Mouse (Mus musculus): ENCODE data around the gene Zfp148. TPM values are rescaled to one million over a fixed set of nuclear protein-coding genes. Genes with fewer than 3 reads are reported as not detected.
"Not testable (repeated sequence)": the region's sequence is repeated elsewhere in the genome, so short reads cannot be mapped to it uniquely, and the experiment has no call there.

Gene Zfp148
- total RNA-seq, 1 experiment from 2014 or later = 32.5 TPM

GRCm38 (mm10) chr16:33441065-33441464 is 60.4 kb downstream of the Zfp148 start:
- no peak for ATAC-seq (replicated peaks; ENCODE audit: insufficient number of reproducible peaks, low FRiP score, low TSS enrichment, poor library complexity, severe bottlenecking)

DNA sequence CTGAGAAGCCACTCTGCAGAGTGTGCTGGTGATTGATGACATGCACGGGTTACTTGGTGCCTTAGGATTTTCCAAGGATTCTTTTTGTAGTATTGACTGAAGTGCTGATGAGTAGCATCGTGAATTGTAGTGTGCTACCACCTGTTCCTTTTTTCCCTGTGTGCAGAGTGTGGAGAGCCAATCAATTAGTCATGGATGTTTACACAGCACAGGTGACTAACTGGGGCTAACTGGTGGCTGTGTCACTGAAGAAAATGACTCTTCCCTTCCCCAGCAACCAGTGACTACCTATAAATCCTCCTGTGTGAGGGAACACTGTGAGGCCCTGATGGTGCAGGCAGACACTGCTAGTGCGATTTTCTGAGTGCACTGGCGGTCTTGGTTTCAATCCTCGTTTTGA is 66.2 kb downstream of the Zfp148 start:
- ATAC-seq (replicated peaks; ENCODE audit: insufficient number of reproducible peaks, low FRiP score, low TSS enrichment, poor library complexity, severe bottlenecking) = no peak

GRCm38 (mm10) chr16:33453826-33454225 is 73.2 kb downstream of the Zfp148 start:
- ATAC-seq (replicated peaks; ENCODE audit: insufficient number of reproducible peaks, low FRiP score, low TSS enrichment, poor library complexity, severe bottlenecking) = no peak

- ATAC-seq (replicated peaks; ENCODE audit: insufficient number of reproducible peaks, low FRiP score, low TSS enrichment, poor library complexity, severe bottlenecking) = no peak
Observed at GRCm38 (mm10) chr16:33454306-33454705, 73.7 kb downstream of the Zfp148 start.

- ATAC-seq (replicated peaks; ENCODE audit: insufficient number of reproducible peaks, low FRiP score, low TSS enrichment, poor library complexity, severe bottlenecking) = no peak
Observed at GRCm38 (mm10) chr16:33455263-33455910, 74.8 kb downstream of the Zfp148 start.

GRCm38 (mm10) chr16:33459101-33459500 is 78.5 kb downstream of the Zfp148 start:
- no peak for ATAC-seq (replicated peaks; ENCODE audit: insufficient number of reproducible peaks, low FRiP score, low TSS enrichment, poor library complexity, severe bottlenecking)

GRCm38 (mm10) chr16:33461416-33461815 is 80.8 kb downstream of the Zfp148 start:
- no peak for ATAC-seq (replicated peaks; ENCODE audit: insufficient number of reproducible peaks, low FRiP score, low TSS enrichment, poor library complexity, severe bottlenecking)

DNA sequence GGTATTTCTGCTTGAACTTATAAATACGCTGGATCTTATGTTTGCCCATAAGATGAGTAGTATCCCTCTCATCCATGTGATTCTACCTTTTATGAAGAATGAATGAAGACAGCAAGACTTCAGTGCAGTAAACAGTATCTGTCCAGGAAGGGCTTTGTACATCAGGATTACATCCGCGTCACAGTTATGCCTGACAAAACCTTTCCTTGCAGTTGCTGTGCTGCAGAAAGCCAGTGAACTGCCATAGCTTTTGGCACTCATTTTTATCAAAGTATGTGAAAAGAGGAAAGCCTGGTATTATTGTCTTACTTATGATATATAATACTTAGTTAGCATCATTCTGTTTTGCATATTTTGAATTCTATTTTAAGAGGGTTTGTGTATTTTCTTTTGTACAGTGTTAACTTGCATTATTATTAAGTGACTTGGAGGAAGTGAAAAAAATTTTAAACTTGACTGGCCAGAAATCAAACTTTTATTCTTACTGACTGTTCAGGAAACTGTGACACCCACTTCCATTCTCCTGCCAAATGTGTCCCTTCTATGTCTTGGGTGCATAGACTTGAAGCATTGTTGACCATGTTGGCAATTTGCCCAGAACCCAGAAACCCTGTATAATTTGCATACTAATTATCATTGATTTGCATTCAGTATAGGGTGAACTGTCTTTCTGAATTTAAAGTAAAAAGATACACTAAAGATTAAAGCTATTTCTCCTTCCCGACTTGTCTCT is 84.0 kb downstream of the Zfp148 start:
- no peak for ATAC-seq (replicated peaks; ENCODE audit: insufficient number of reproducible peaks, low FRiP score, low TSS enrichment, poor library complexity, severe bottlenecking)

DNA sequence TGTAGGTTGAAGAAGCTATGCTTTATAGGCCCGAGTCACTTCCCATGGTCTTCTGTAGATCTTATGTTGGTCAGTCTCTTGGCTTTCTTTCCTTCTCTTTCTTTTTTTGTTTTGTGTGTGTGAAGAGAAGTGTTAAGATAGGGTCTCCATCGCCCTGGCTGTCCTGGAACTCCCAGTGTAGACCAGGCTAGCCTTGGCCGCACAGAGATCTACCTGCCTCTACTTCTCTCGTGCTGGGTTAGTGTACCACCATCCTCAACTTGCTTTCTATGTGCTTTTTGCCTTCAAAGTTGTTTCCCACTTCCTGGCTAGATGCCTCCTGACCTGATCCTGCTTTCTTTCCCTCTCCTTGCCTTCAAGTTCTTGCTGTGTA is 84.6 kb downstream of the Zfp148 start:
- ATAC-seq (replicated peaks; ENCODE audit: insufficient number of reproducible peaks, low FRiP score, low TSS enrichment, poor library complexity, severe bottlenecking) = no peak

- no peak for ATAC-seq (replicated peaks; ENCODE audit: insufficient number of reproducible peaks, low FRiP score, low TSS enrichment, poor library complexity, severe bottlenecking)
Observed at GRCm38 (mm10) chr16:33467451-33467850, 86.8 kb downstream of the Zfp148 start.

GRCm38 (mm10) chr16:33469973-33470372 is 89.3 kb downstream of the Zfp148 start:
- ATAC-seq (replicated peaks; ENCODE audit: insufficient number of reproducible peaks, low FRiP score, low TSS enrichment, poor library complexity, severe bottlenecking) = no peak

DNA sequence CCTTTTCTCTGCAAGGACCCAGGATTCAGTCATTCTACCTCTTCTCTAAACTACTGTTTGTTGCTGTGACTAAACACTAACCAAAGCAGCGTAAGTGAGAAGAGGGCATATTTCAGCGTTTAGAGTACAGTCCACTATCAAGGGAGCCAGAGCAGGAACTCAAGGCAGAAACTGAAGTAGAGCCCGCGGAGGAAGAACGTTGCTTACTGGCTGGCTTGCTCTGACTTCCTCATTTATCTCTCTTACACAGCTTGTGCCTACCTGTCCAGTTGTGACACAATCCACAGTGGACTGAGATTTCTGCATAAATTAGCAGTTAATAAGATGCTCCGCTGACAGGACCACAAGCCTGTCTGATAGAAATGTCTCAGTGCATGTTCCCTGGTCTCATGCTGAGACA is 93.7 kb downstream of the Zfp148 start:
- no peak for ATAC-seq (replicated peaks; ENCODE audit: insufficient number of reproducible peaks, low FRiP score, low TSS enrichment, poor library complexity, severe bottlenecking)

DNA sequence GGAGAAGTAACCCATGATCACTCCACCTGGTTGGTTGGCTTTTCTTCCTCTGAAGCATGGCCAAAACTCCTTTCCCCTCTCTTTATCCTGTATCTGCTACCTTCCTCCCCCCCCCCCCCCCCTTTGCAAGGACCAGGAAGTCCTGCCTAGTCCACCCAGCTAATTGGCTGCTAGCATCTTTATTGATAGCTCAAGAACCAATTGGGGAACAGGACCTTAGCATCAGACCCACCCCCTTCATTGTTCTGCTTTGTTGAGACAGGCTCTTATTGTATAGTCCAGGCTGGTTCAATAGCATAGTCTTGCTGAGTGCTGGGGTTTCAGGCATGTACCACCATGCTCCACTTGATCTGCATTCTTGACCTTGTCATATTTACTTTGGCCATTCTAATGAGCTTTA is 99.3 kb downstream of the Zfp148 start:
- no peak for ATAC-seq (replicated peaks; ENCODE audit: insufficient number of reproducible peaks, low FRiP score, low TSS enrichment, poor library complexity, severe bottlenecking)

DNA sequence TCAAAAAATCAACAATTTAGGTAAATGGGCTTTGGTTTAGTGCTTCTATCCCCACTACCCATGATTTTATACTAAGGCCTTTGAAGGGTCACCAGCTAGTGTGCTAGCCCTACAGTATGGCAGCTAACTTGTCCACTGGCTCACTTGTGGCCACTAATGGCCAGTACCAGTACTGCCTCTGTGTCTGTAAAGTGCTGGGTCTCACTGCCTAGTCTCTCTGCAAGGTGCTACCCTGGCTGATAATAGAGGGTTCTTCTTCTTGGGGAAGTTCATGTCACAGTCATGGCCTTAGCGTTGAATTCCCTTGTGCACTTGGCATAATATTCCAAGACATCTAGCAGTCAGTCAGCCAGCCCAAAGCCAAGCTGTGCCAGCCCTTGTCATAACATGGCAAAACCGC is 100.5 kb downstream of the Zfp148 start:
- 0 out of 2 replicates have a peak, but pooled peaks have one; percentile 61 for ATAC-seq (replicated peaks; ENCODE audit: insufficient number of reproducible peaks, low FRiP score, low TSS enrichment, poor library complexity, severe bottlenecking)

DNA sequence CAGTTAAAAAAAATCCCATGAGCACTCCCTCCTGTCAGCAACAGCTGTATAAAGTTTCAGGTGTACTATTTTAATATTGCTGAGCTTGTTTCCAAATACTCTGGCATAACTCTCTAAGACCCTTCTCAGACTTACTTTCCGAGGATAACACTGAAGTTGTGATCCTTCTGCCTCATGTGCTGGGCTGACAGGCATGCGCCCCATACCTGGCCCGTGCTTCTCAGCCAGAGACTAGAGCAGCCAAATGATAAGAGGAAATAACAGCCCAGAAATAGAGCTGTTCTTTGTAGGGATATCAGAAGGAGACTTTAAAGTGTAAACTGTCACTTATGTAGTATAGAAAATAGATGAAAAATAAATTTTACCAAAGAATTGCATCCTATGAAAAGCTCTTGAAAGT is 101.7 kb downstream of the Zfp148 start:
- ATAC-seq (replicated peaks; ENCODE audit: insufficient number of reproducible peaks, low FRiP score, low TSS enrichment, poor library complexity, severe bottlenecking) = no peak

DNA sequence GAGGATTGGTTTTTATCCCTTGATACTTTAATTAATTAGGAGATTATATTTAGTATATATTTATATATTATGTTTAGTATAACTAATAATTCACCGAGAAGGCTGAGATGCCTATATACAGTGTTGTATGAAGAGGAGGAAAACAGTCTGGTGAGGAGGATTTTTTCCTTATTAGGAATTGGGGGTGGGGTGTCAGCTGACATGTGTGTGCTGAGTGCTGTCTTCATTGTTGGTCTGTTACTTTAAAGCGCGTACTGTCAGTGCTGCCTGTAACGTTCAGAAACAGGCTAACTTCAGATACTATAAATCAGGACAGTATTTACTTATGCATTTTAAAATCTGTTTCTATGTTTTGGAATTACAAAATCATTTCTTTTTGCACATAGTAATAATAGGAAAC is 107.1 kb downstream of the Zfp148 start:
- no peak for ATAC-seq (replicated peaks; ENCODE audit: insufficient number of reproducible peaks, low FRiP score, low TSS enrichment, poor library complexity, severe bottlenecking)

DNA sequence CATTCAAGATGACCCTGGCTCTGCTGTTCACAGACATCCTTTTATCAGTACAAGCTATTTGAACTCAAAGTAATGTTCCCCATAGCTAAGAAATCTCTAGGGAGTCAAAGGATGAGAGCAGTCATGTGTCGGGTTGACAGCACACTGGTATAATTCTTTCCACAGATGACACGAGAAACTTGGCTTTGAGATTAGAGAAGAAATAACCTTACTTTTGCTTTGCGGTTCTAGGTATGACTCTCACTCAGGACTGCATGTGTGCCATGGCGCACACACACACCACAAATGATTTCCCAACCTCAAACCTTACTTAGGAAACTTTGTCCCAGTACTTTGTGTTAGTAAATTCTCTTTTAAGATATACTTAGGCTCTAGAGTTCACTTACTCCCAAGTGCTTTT is 113.7 kb downstream of the Zfp148 start:
- no peak for ATAC-seq (replicated peaks; ENCODE audit: insufficient number of reproducible peaks, low FRiP score, low TSS enrichment, poor library complexity, severe bottlenecking)

- ATAC-seq (replicated peaks; ENCODE audit: insufficient number of reproducible peaks, low FRiP score, low TSS enrichment, poor library complexity, severe bottlenecking) = no peak
Observed at GRCm38 (mm10) chr16:33508082-33508481, 127.4 kb downstream of the Zfp148 start.

GRCm38 (mm10) chr16:33509231-33509630 is 128.6 kb downstream of the Zfp148 start:
- ATAC-seq (replicated peaks; ENCODE audit: insufficient number of reproducible peaks, low FRiP score, low TSS enrichment, poor library complexity, severe bottlenecking) = not testable (repeated sequence)

GRCm38 (mm10) chr16:33510856-33511255 is 130.2 kb downstream of the Zfp148 start:
- ATAC-seq (replicated peaks; ENCODE audit: insufficient number of reproducible peaks, low FRiP score, low TSS enrichment, poor library complexity, severe bottlenecking) = not testable (repeated sequence)
